Mouse (Mus musculus) gastrocnemius, postnatal 14 days (tissue): ENCODE data around the gene Pdp2. TPM values are rescaled to one million over a fixed set of nuclear protein-coding genes. Genes with fewer than 3 reads are reported as not detected.
A peak's percentile ranks its signal among the peaks of the same experiment; 100 is the strongest.
"Not testable (repeated sequence)": the region's sequence is repeated elsewhere in the genome, so short reads cannot be mapped to it uniquely, and the experiment has no call there.

ENCODE experiments used
- DNase-seq: peaks from one replicate; pipeline ENCODE4 v3.0.0; 2021; ENCODE audit warnings: mixed read lengths
- intact Hi-C: fragments of 180-260 bp; cut with DNase I; formaldehyde crosslinking; loops from one replicate; pipeline ENCODE4 v1.15.1; 2025; ENCODE audit warnings: low total_unique reads
- total RNA-seq, 2 experiments: library from RNA; stranded (reverse); gene quantifications; 2 replicates each; pipeline ENCODE4 v1.2.3; 2021

The Pdp2 gene
- total RNA-seq, 2 experiments from 2014 or later, result 3.9 to 4.7 TPM

DNA sequence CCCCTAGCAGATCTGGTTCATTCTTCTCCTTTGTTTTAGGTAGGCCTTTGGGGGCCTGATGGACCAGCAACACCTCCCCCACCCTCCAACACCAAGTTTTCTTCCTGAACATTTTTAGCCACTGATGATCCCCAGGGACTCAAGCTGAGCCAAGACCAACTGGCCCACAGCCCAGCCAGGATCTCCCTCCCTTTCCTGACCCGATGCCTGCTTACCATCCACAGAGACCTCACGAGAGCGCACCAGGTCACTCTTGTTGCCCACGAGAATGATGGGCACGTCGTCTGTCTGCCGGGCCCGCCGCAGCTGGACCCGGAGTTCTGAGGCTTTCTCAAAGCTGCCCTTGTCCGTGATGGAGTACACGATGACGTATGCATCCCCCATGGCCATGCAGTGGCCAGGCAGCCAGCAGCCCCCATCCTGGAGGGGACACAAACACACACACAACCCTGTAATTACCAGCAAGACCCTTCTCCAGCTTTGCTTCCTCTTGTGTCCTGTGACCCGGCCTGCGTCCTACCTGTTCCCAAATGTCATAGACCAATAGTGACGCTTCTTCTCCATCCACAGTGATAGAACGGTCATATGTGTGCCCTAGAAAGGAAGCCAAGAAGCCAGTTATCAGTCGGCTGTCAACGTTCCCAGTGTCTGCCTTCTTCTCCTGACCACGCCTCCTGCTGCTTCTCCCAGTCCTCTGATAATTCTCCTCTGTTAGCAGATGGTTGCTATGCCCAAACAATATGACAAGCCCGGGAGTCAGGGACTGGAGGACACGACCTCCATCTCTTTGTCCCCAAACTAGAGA, 38.3 kb downstream of the Pdp2 start:
- DNase-seq, result peak; percentile 45
- intact Hi-C loops, result no loop called here

DNA sequence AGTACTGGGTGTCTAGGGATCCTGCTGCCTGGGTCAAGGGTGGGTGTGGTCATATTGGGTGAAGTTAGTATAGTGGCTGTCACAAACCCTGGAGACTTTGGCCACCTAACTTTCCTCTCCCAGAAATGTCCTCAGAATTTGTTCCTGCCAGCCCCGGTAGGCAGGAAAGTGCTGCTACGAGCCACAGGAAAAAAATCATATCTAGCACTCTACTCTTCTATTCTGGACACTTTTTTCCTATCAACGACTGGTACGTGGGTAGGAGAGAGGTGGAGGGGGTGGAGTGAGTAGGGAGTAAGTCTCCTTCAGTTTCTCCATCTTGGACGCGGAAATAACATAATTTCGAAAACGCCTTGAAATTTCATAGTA, 38.8 kb downstream of the Pdp2 start:
- DNase-seq, result no peak
- intact Hi-C loops, result no loop called here

DNA sequence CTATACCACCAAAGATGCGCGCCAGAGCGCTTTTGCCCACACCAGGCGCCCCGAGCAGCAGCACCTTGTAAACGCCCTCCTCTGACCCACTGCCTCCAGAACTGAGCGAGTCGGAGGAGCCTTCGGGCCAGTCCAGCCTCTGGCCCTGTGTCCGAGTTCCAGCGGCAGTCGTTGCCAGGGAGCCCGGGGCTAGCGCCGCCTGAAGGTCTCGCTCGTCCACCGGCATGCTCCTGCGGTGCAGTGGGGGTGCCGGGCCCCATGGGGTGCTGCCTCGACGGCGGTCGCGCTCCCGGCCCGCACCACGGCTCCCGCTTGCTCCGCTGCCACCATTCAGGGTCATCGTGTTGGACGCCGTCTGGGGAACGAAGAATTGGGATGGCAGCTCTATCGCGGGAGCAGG, 39.3 kb downstream of the Pdp2 start:
- intact Hi-C loops, result no loop called here

GRCm38 (mm10) chr8:104630981-104631663, 39.9 kb downstream of the Pdp2 start, which contains the start of gene Rrad:
Gene Rrad, minus strand, starts transcription at chr8:104631327.
- DNase-seq, result peak; percentile 65
- intact Hi-C loops, result no loop called here

More for the DNA sequence above, 39.3 kb downstream of the Pdp2 start:
- DNase-seq, result peak; percentile 57

GRCm38 (mm10) chr8:104631975-104632374, 40.7 kb downstream of the Pdp2 start:
- intact Hi-C loops, result no loop called here
- DNase-seq, result no peak

- no peak for DNase-seq
These were observed 41.2 kb downstream of the Pdp2 start for GRCm38 (mm10) chr8:104632486-104632885.

GRCm38 (mm10) chr8:104633156-104633744, 42.0 kb downstream of the Pdp2 start:
- intact Hi-C loops, result no loop called here
- DNase-seq, result peak; percentile 53

More at GRCm38 (mm10) chr8:104632486-104632885, 41.2 kb downstream of the Pdp2 start:
- intact Hi-C loops, result no loop called here

- no peak for DNase-seq
- intact Hi-C loops, result no loop called here
These were observed 43.9 kb downstream of the Pdp2 start for GRCm38 (mm10) chr8:104635004-104635710.

GRCm38 (mm10) chr8:104638010-104638409, 46.8 kb downstream of the Pdp2 start:
- intact Hi-C loops, result no loop called here

GRCm38 (mm10) chr8:104640241-104640640, 49.0 kb downstream of the Pdp2 start:
- intact Hi-C loops, result loop anchor here (5.0 kb wide), 1 partner anchor 38 kb away; no protein-coding TSS in a partner anchor
- no peak for DNase-seq

More at GRCm38 (mm10) chr8:104638010-104638409, 46.8 kb downstream of the Pdp2 start:
- DNase-seq, result no peak

GRCm38 (mm10) chr8:104640831-104641370, 49.6 kb downstream of the Pdp2 start:
- intact Hi-C loops, result loop anchor here (5.0 kb wide), 1 partner anchor 39 kb away; no protein-coding TSS in a partner anchor
- DNase-seq, result no peak

DNA sequence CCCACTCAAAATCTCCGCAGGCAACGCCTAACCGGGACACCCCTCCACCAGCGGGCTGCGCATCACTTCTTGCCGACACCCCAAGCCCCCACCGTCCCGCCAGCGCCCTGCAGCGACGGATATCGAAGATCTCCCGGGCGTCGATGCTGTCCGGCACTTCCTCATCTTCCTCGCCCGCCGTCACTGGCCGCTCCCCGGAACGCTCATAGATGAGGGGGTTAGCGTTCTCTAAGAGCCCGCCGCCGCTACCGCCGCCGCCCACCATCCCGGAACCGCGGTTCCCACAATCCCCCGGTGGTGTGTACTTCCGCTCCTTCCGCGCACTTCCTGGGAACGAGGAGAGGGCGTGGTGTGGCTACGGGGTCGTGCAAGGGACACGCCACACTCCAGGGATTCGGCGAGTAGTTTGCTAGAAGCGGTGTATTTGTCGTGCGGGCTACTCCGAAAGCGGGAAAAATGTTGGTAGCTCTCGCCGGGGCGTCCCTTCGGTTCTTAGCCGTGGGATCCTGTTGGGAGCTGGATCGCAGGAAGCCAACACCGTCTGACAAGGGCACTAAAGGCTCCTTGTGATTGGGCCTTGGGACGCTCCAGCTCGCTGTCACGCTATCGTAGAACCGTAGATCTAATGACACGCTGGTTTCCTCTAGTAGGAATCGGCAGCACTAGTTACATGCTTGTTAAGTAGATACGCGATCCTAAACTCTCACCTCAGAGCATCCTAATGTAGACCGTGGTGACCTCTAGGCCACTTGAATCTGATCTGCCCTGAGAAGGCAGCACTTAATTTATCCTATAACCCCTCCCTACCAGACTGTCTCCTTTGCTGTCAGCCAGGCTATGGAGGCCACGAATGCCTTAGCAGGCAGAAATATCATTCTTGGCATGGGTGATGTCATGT, 50.4 kb downstream of the Pdp2 start, which contains the start of gene Ciao2b:
Gene Ciao2b (minus strand): TSS at position 540 of the 898 bp plus-strand sequence.
- intact Hi-C loops, result loop anchor here (5.0 kb wide), 1 partner anchor 39 kb away; no protein-coding TSS in a partner anchor

DNA sequence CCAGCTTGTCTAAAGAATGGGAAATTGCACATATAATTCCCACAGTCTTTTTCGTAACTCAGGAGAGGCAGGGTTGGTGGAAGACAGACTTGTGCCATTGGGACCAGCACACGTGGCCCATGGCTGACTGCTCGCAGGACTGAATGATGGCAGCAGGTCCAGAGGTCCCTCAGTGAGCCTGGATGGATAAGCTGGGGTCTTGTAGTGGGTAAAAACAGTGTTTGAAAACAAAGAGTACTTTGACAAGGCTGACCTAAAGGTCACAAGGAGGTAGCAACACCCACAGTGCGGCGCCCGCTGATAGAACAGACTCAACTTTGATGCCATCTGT, 51.0 kb downstream of the Pdp2 start:
- DNase-seq, result no peak
- intact Hi-C loops, result loop anchor here (5.0 kb wide), 1 partner anchor 40 kb away; no protein-coding TSS in a partner anchor

More for the DNA sequence above, 50.4 kb downstream of the Pdp2 start, which contains the start of gene Ciao2b:
- peak; percentile 89 for DNase-seq

- intact Hi-C loops, result loop anchor here (5.0 kb wide), 1 partner anchor 42 kb away; no protein-coding TSS in a partner anchor
- not testable (repeated sequence) for DNase-seq
These were observed 52.9 kb downstream of the Pdp2 start for GRCm38 (mm10) chr8:104644187-104644586.
